Mouse (Mus musculus) hindbrain, embryonic 16.5 days (tissue): ENCODE measurements around the gene Gnai1. TPM values are rescaled to one million over a fixed set of nuclear protein-coding genes. Genes with fewer than 3 reads are reported as not detected.

ENCODE experiments used
- ATAC-seq: fragments of 200-750 bp; cut with Nextera tagmentation; 2 replicates; pipeline ENCODE4 v1.8.0; 2017; ENCODE audit warnings: moderate TSS enrichment, moderate library complexity
- H3K27ac ChIP-seq: fragments of 300-500 bp; sonication (generic); 2 replicates; pipeline ENCODE4 v1.5.1; 2014; ENCODE audit warnings: low read depth, mild to moderate bottlenecking, control low read depth, low read length, moderate library complexity
- H3K27me3 ChIP-seq: fragments of 300-500 bp; sonication (generic); replicated peaks from 2 replicates; pipeline ENCODE4 v1.6.1; 2014; ENCODE audit warnings: low read length; ENCODE audit not compliant: control insufficient read depth, insufficient read depth
- H3K36me3 ChIP-seq: fragments of 300-500 bp; sonication (generic); 2 replicates; pipeline ENCODE4 v1.6.1; 2014; ENCODE audit warnings: mild to moderate bottlenecking, low read length, moderate library complexity, mixed read lengths; ENCODE audit not compliant: control insufficient read depth, insufficient read depth
- H3K4me1 ChIP-seq: fragments of 300-500 bp; sonication (generic); 2 replicates; pipeline ENCODE4 v1.6.1; 2014; ENCODE audit warnings: low read depth, low read length; ENCODE audit not compliant: control insufficient read depth, insufficient read depth
- H3K4me2 ChIP-seq: fragments of 300-500 bp; sonication (generic); 2 replicates; pipeline ENCODE4 v1.6.1; 2014; ENCODE audit warnings: mild to moderate bottlenecking, low read length, control low read depth, moderate library complexity
- H3K4me3 ChIP-seq: fragments of 300-500 bp; sonication (generic); 2 replicates; pipeline ENCODE4 v1.5.1; 2014; ENCODE audit warnings: mild to moderate bottlenecking, low read length, control low read depth, moderate library complexity
- H3K9ac ChIP-seq: fragments of 300-500 bp; sonication (generic); 2 replicates; pipeline ENCODE4 v1.6.1; 2014; ENCODE audit warnings: low read depth, mild to moderate bottlenecking, control low read depth, low read length, moderate library complexity
- H3K9me3 ChIP-seq: fragments of 300-500 bp; sonication (generic); 2 replicates; pipeline ENCODE4 v1.6.1; 2014; ENCODE audit warnings: mild to moderate bottlenecking, low read length, moderate library complexity; ENCODE audit not compliant: control insufficient read depth
- WGBS: fragments of 180-500 bp; shearing (Covaris S2); extraction: QIAGEN DNeasy Blood & Tissue Kit; methylation state at CpG from one replicate; pipeline ENCODE4 v1.1.7; 2014; 5-methylcytosine and 5-hydroxymethylcytosine counted together
- polyA plus RNA-seq: library from polyadenylated mRNA; unstranded; fragments of >200 nt; fragmentation: Nextera tagmentation; extraction: Ambion mirVana; gene quantifications from 2 replicates; pipeline ENCODE4 v1.2.1, GENCODE M21; 2015

Gnai1 gene
- polyA plus RNA-seq = 88.6 and 89.5 TPM in 2 replicates

DNA sequence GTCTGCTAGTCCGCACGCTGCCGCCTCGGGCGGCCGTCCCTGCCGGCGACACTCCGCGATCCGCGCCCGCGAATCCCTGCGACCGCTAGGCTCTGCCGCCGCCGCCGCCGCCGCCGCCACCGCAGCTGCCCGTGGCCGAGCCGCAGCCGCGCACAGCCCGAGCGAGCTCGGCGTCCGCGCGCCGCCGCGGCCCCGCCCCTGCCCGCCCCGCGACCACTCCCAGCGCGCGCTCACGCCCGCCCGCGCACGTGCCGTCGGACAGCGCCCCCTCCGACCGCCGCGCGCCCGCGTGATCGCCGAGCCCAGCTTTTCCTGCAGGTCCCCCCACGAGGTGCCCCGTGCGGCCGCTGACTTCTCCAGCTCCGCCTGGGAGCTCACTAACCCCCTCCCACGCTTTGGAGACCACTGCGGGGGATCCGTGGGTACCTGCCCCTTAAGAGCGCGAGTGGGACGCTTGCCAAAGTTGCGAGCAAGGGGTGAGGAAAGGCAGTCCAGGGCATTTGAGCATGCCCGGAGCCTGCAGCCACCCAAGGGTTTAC lies at the start of gene Gnai1:
Gnai1 (minus strand) TSS at position 75 of the 539 bp plus-strand sequence.
- ATAC-seq = peak; percentile 97
- under 1% methylated on average over 51 of the region's 76 CpGs for WGBS

GRCm38 (mm10) chr5:18367864-18368263 lies 7.7 kb upstream of the Gnai1 start:
- Histone ChIP-seq H3K4me1 (peaks cover 4% of the 10 kb centered on the region), H3K9ac (no peak overlapping the region), H3K4me3 (no peak overlapping the region), H3K9me3 (no peaks in the 10 kb centered on the region), H3K36me3 (no peaks in the 10 kb centered on the region), H3K27ac (no peak overlapping the region), H3K4me2 (no peak overlapping the region), H3K27me3 (no peaks in the 10 kb centered on the region)
- ATAC-seq = no peak
- WGBS = 7% methylated on average over 2 of the region's 2 CpGs

More for the DNA sequence above, at the start of gene Gnai1:
- H3K27me3 ChIP-seq = no peaks in the 10 kb centered on the region
- no peaks in the 10 kb centered on the region for H3K36me3 ChIP-seq
- H3K9ac ChIP-seq = peak within 1 kb of the TSS; percentile 98
- H3K9me3 ChIP-seq = no peaks in the 10 kb centered on the region
- peak within 1 kb of the TSS; percentile 75 for H3K4me2 ChIP-seq
- H3K4me1 ChIP-seq = peaks cover 10% of the 10 kb centered on the region
- H3K27ac ChIP-seq = peak within 1 kb of the TSS; percentile 88
- peak within 1 kb of the TSS; percentile 92 for H3K4me3 ChIP-seq

GRCm38 (mm10) chr5:18365460-18365859 lies 5.3 kb upstream of the Gnai1 start:
- H3K9me3 ChIP-seq = no peaks in the 10 kb centered on the region
- no peak overlapping the region for H3K27ac ChIP-seq
- no peak overlapping the region for H3K4me3 ChIP-seq
- no peak for ATAC-seq
- H3K36me3 ChIP-seq = no peaks in the 10 kb centered on the region
- H3K4me1 ChIP-seq = peaks cover 4% of the 10 kb centered on the region
- no peaks in the 10 kb centered on the region for H3K27me3 ChIP-seq
- WGBS = 98% methylated on average over 3 of the region's 3 CpGs
- H3K4me2 ChIP-seq = no peak overlapping the region
- no peak overlapping the region for H3K9ac ChIP-seq

DNA sequence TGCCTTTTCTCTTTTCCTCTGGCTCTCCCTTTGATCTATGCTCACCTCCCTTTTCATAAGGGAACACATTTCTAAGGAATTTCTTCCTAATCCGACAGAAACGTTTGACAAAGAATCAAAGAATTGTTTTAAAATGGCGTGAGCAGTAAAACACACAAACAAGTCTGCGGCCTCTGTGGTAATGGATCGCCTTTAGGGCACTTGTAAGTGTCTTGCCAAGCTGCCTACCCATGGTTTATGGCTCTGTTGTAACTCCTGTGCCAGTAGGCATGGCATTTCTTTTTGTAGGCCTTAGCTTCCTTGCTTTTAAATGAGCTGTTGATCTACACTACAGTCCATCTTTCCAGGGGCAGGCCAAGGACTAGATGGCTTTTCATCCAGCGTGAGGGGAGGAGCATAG lies 801 bp upstream of the Gnai1 start:
- H3K4me2 ChIP-seq = peak overlapping the region; percentile 75
- H3K27me3 ChIP-seq = no peaks in the 10 kb centered on the region
- ATAC-seq = no peak
- peak overlapping the region; percentile 67; the same call in 1 of the 2 replicates for H3K27ac ChIP-seq
- peaks cover 10% of the 10 kb centered on the region for H3K4me1 ChIP-seq
- WGBS = 18% methylated on average over 6 of the region's 6 CpGs
- H3K4me3 ChIP-seq = peak overlapping the region; percentile 92
- no peaks in the 10 kb centered on the region for H3K36me3 ChIP-seq
- no peaks in the 10 kb centered on the region for H3K9me3 ChIP-seq
- peak overlapping the region; percentile 98; the same call in 1 of the 2 replicates for H3K9ac ChIP-seq

DNA sequence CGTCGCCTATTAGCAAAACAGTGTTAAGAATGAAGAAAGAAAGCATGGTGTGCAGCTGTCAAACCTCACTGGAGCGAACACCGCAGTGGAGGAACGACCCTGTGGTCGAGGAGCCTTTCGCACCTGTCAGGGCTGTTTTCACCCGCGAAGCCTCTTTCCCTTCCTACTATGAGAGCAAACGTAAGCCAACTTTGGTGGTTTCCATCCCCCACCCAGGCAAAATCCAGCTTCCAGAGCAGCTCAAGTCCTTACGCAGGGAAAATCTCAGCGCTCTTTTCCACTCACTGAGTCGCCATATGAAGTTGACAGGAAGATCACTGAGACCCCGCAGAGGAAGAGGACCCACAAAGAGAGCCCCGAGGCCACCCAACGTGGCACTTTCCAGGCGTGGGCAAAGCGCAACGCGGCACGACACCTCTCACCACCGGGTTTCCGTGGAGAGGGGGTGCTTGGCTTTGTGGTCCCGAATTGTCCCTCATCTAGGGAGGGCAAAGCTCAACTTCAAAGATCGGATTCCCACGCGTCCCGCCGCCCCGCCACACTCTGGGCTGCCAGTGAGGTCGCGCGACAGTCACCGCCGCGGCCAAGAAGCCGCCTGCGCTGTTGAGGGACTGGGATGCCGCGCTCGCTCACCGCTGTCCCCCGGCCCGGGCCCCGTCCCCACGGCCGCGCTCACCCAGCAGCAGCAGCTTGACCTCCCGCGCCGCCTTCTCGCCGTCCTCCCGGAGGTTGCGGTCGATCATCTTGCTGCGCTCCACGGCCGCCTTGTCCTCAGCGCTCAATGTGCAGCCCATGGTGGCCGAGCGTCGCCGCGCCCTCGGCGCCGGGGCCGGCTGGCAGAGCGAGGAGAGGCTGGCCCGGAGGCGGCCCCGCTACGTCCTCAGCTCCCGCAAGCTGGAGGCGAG lies 527 bp downstream of the Gnai1 start:
- H3K27me3 ChIP-seq = no peaks in the 10 kb centered on the region
- H3K4me1 ChIP-seq = peaks cover 10% of the 10 kb centered on the region
- no peaks in the 10 kb centered on the region for H3K36me3 ChIP-seq
- peak overlapping the region; percentile 88 for H3K27ac ChIP-seq
- WGBS = under 1% methylated on average over 64 of the region's 76 CpGs
- H3K4me2 ChIP-seq = peak overlapping the region; percentile 75
- ATAC-seq = peak; percentile 90
- H3K9me3 ChIP-seq = no peaks in the 10 kb centered on the region
- peak overlapping the region; percentile 98 for H3K9ac ChIP-seq
- peak overlapping the region; percentile 92 for H3K4me3 ChIP-seq

DNA sequence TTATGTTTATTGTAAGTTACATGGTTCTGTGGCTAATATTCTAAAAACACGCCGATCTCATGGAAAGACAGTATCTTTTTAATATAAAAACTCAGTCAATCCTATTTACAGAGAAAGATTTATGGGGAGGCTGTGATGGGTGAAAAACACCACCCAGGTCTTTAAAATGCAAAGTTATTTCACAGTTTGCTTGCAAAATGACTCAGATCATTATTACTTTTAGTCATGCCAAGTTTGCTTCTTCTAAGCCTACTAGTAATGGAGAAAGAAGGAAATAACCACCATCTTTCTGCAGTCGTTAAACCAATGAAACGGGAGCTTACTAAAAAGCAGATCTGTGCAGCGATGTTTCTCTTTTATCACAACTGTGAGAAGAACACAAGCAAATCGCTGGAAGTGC lies 1.4 kb downstream of the Gnai1 start:
- H3K27ac ChIP-seq = no peak overlapping the region
- ATAC-seq = no peak
- H3K9ac ChIP-seq = peak overlapping the region; percentile 43
- no peaks in the 10 kb centered on the region for H3K27me3 ChIP-seq
- 40% methylated on average over 6 of the region's 6 CpGs for WGBS
- H3K4me2 ChIP-seq = peak overlapping the region; percentile 75
- no peaks in the 10 kb centered on the region for H3K9me3 ChIP-seq
- peaks cover 10% of the 10 kb centered on the region for H3K4me1 ChIP-seq
- peak overlapping the region; percentile 92 for H3K4me3 ChIP-seq
- H3K36me3 ChIP-seq = no peaks in the 10 kb centered on the region

- H3K4me2 ChIP-seq = peak overlapping the region; percentile 75
- H3K27me3 ChIP-seq = no peaks in the 10 kb centered on the region
- peak overlapping the region; percentile 22; the same call in 1 of the 2 replicates for H3K9ac ChIP-seq
- no peaks in the 10 kb centered on the region for H3K9me3 ChIP-seq
- peaks cover 10% of the 10 kb centered on the region for H3K4me1 ChIP-seq
- no peak for ATAC-seq
- no peak overlapping the region for H3K27ac ChIP-seq
- no peaks in the 10 kb centered on the region for H3K36me3 ChIP-seq
- 13% methylated on average over 3 of the region's 3 CpGs for WGBS
- peak overlapping the region; percentile 92 for H3K4me3 ChIP-seq
Measured at GRCm38 (mm10) chr5:18358191-18358590, 2.0 kb downstream of the Gnai1 start.

DNA sequence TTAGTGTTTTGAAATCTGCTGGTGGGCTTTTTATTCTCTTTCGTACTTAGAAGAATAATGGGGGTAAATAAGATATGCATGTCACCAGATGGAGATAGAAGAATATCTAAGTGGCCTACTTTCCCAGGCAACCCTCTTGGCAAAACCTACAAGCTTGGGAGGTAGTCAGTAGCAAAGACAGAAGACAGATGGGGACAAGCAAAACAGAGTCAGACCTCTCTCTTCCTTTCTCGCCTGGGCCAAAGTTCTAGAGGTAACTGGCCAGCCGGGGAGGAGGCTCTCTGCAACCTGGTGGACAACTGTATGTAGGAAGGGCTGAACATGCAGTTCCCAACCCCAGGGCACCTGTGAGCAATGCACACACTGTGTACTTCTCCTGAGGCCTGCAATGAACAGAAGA lies 12.9 kb downstream of the Gnai1 start:
- Histone ChIP-seq H3K36me3 (no peaks in the 10 kb centered on the region), H3K9ac (no peak overlapping the region), H3K4me3 (no peak overlapping the region), H3K4me1 (no peaks in the 10 kb centered on the region), H3K27me3 (no peaks in the 10 kb centered on the region), H3K9me3 (0 out of 2 replicates have a peak, but pooled peaks cover 2% of the 10 kb centered on the region), H3K27ac (no peak overlapping the region), H3K4me2 (no peak overlapping the region)
- WGBS = 92% methylated on average over 3 of the region's 3 CpGs
- ATAC-seq = no peak

GRCm38 (mm10) chr5:18343455-18344142 lies 16.6 kb downstream of the Gnai1 start:
- WGBS = 88% methylated on average over 4 of the region's 4 CpGs
- no peak overlapping the region for H3K27ac ChIP-seq

More at GRCm38 (mm10) chr5:18343455-18344142, 16.6 kb downstream of the Gnai1 start:
- Histone ChIP-seq H3K27me3 (no peaks in the 10 kb centered on the region), H3K4me3 (no peak overlapping the region), H3K9me3 (0 out of 2 replicates have a peak, but pooled peaks cover 2% of the 10 kb centered on the region), H3K9ac (no peak overlapping the region), H3K36me3 (no peaks in the 10 kb centered on the region), H3K4me1 (no peaks in the 10 kb centered on the region), H3K4me2 (no peak overlapping the region)
- no peak for ATAC-seq
